Mouse (Mus musculus) thymus, adult 2 months (tissue): Measurements from ENCODE around the gene Dlgap1.

Source experiments
- CTCF ChIP-seq: fragments of 200-500 bp; IDR thresholded peaks from 2 replicates; pipeline ENCODE4 v1.5.1; 2012; ENCODE audit warnings: mild to moderate bottlenecking, control low read depth, low read length, moderate library complexity, borderline replicate concordance; ENCODE audit not compliant: control insufficient read depth, poor library complexity, insufficient read depth; ENCODE audit errors: extremely low read depth
- POLR2A ChIP-seq: fragments of 200-500 bp; IDR thresholded peaks from 2 replicates; pipeline ENCODE4 v1.6.1; 2012; ENCODE audit warnings: mild to moderate bottlenecking, low read length, control low read depth, moderate library complexity; ENCODE audit not compliant: control insufficient read depth, poor library complexity, insufficient read depth; ENCODE audit errors: extremely low read depth

- TF ChIP-seq POLR2A, result no peak
- no peak for TF ChIP-seq CTCF
Measured at GRCm38 (mm10) chr17:70762634-70763033, 793.8 kb downstream of the Dlgap1 start.
